Mouse (Mus musculus) heart, embryonic 11.5 days (tissue): ENCODE data around the gene Mcm3ap. TPM values are rescaled to one million over a fixed set of nuclear protein-coding genes. Genes with fewer than 3 reads are reported as not detected.

Source experiments
- ATAC-seq: fragments of 200-750 bp; cut with Nextera tagmentation; replicated peaks from 2 replicates; pipeline ENCODE4 v1.8.0; 2017; ENCODE audit warnings: moderate library complexity; ENCODE audit not compliant: insufficient number of reproducible peaks, low FRiP score, low TSS enrichment
- H3K27ac ChIP-seq: fragments of 300-500 bp; sonication (generic); 2 replicates; pipeline ENCODE4 v1.5.1; 2014; ENCODE audit warnings: mild to moderate bottlenecking, low read depth, low read length
- H3K27me3 ChIP-seq: fragments of 300-500 bp; sonication (generic); 2 replicates; pipeline ENCODE4 v1.6.1; 2014; ENCODE audit warnings: mild to moderate bottlenecking, low read length, mixed read lengths; ENCODE audit not compliant: control insufficient read depth, insufficient read depth
- H3K36me3 ChIP-seq: fragments of 300-500 bp; sonication (generic); 2 replicates; pipeline ENCODE4 v1.6.1; 2014; ENCODE audit warnings: mild to moderate bottlenecking, low read length, moderate library complexity, mixed read lengths; ENCODE audit not compliant: control insufficient read depth, insufficient read depth
- H3K4me1 ChIP-seq: fragments of 300-500 bp; sonication (generic); 2 replicates; pipeline ENCODE4 v1.6.1; 2014; ENCODE audit warnings: low read length; ENCODE audit not compliant: control insufficient read depth, insufficient read depth
- H3K4me2 ChIP-seq: fragments of 300-500 bp; sonication (generic); 2 replicates; pipeline ENCODE4 v1.6.1; 2014; ENCODE audit warnings: mild to moderate bottlenecking, moderate library complexity
- H3K4me3 ChIP-seq: fragments of 300-500 bp; sonication (generic); 2 replicates; pipeline ENCODE4 v1.5.1; 2014; ENCODE audit warnings: low read depth, low read length
- H3K9ac ChIP-seq: fragments of 300-500 bp; sonication (generic); 2 replicates; pipeline ENCODE4 v1.6.1; 2014; ENCODE audit warnings: mild to moderate bottlenecking, low read depth, low read length, moderate library complexity
- H3K9me3 ChIP-seq: fragments of 300-500 bp; sonication (generic); replicated peaks from 2 replicates; pipeline ENCODE4 v1.6.1; 2016; ENCODE audit warnings: low read length; ENCODE audit not compliant: control insufficient read depth
- WGBS: fragments of 180-500 bp; shearing (Covaris S2); extraction: QIAGEN DNeasy Blood & Tissue Kit; methylation state at CpG from one replicate; pipeline ENCODE4 v1.1.7; 2014; ENCODE audit not compliant: insufficient replicate concordance; 5-methylcytosine and 5-hydroxymethylcytosine counted together
- polyA plus RNA-seq: library from polyadenylated mRNA; unstranded; fragments of >200 nt; fragmentation: Nextera tagmentation; extraction: Ambion mirVana; gene quantifications from 2 replicates; pipeline ENCODE4 v1.2.1, GENCODE M21; 2014

Mcm3ap gene
- polyA plus RNA-seq, 1 experiment from 2014 or later: 34.2 TPM

DNA sequence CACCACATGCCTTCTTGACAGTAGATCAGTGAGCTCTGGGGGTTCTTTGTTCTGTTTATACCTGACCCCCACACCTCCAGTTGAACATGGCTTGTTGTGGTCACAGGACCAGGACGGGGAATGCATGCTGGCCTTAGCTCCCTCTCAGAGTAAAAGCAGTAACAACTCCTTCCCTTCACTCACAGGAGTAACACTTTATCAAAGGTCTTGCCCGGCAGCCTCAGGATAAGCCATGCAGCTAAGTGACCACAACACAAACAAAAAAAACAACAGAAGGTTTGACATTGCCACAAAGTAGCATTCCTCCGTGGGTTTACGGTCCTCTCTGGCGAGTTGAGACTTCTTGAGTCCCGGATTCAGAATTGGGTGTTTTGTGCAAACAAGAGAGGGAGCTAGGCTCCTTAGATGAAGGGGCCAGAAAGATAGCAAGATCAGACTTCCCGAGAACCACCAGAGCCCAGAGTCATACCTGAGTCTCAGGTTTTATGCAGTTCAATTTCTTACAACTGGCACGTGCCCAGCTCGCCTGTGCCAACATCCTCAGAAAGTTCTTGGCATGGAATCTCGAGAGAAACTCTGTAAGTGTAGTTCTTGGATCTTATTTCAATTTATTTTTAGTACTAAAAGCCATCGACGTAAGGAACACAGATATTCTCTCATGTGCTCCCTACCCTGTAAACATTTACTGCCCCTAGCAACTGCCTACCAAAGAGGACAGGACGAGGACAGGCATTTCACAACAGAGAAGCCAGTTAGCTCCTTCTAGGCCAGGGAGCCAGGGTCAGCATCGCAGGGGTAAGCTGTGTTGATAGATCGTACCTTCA is 21.1 kb upstream of the Mcm3ap start:
- WGBS: 72% methylated on average over 15 of the region's 15 CpGs
- no peaks in the 10 kb centered on the region for H3K9me3 ChIP-seq
- no peak overlapping the region for H3K27ac ChIP-seq
- H3K9ac ChIP-seq: 0 out of 2 replicates have a peak overlapping the region, but pooled peaks have one; percentile 5
- H3K27me3 ChIP-seq: no peaks in the 10 kb centered on the region
- H3K36me3 ChIP-seq: no peaks in the 10 kb centered on the region
- no peak overlapping the region for H3K4me3 ChIP-seq
- no peak overlapping the region for H3K4me2 ChIP-seq
- H3K4me1 ChIP-seq: peaks cover 4% of the 10 kb centered on the region; the same call in 1 of the 2 replicates
- ATAC-seq: no peak

DNA sequence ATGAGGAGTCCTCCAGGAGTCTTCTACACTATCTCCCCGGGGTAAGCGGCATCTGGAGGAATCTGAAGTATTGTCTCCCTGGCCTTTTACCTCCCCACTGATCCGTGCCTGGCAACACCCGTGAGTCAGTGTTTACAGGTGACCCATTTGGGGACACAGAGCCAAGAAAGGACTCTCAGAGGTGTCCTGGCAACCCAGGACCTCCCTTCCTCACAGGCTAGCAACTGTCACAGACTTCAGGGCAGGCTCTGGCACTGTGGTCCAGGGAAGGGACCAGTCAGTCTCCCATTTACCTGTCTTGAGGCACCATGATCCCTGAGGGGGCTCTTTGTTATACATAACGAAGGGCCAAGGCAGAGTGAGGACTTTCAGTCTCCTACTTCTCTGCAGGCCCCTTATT is 19.9 kb upstream of the Mcm3ap start, which contains the start of gene 2610028H24Rik:
TSS of gene 2610028H24Rik (plus strand) at position 231 of the 400 bp plus-strand sequence.
- Histone ChIP-seq H3K4me1 (no peaks in the 10 kb centered on the region), H3K4me3 (no peak within 1 kb of the TSS), H3K27me3 (no peaks in the 10 kb centered on the region), H3K9me3 (no peaks in the 10 kb centered on the region), H3K36me3 (no peaks in the 10 kb centered on the region), H3K9ac (0 out of 2 replicates have a peak within 1 kb of the TSS, but pooled peaks have one; percentile 5), H3K27ac (no peak within 1 kb of the TSS), H3K4me2 (no peak within 1 kb of the TSS)
- no peak for ATAC-seq
- 69% methylated on average over 5 of the region's 5 CpGs for WGBS

DNA sequence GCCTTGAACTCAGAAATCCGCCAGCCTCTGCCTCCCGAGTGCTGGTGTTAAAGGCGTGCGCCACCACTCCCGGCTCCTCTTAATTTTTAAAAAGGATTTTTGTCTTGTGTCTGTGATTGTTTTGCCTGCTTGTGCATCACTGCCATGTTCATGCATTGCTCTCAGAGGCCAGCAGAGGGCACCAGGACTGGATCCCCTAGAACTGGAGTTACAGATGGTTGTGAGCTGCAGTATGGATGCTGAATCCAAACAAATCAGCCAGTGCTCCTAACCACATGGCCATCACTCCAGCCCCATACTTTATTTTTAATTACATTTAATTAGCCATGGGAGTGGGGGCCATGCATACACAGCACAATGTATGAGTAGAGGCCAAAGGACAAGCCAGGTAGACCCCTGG is 13.4 kb upstream of the Mcm3ap start:
- ATAC-seq: no peak
- no peaks in the 10 kb centered on the region for H3K4me1 ChIP-seq
- WGBS: 63% methylated on average over 5 of the region's 5 CpGs
- no peak overlapping the region for H3K4me3 ChIP-seq
- no peak overlapping the region for H3K9ac ChIP-seq
- H3K9me3 ChIP-seq: no peaks in the 10 kb centered on the region
- H3K27me3 ChIP-seq: no peaks in the 10 kb centered on the region
- H3K27ac ChIP-seq: no peak overlapping the region
- H3K36me3 ChIP-seq: no peaks in the 10 kb centered on the region
- H3K4me2 ChIP-seq: no peak overlapping the region

DNA sequence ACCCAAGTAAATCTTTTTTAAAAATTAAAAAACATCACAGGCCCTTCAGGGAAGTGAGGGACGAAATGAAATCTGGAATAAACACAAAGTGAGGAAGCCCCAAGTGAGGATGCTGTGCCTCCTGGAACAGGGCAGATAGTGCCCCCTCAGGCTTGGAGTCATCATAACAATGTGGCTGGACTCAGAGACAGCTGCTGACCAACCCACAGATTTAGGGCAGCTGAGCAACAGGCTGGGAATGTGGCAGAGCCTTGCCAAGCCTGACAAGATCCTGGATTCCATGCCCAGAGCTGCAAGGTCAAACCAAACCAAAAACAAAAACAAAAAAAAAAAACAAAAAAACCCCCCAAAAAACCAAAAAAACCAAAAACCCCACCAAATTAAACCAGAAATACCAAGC is 7.5 kb upstream of the Mcm3ap start:
- no peak overlapping the region for H3K27ac ChIP-seq
- H3K4me2 ChIP-seq: no peak overlapping the region
- no peaks in the 10 kb centered on the region for H3K9me3 ChIP-seq
- no peak overlapping the region for H3K9ac ChIP-seq
- no peaks in the 10 kb centered on the region for H3K36me3 ChIP-seq
- no peaks in the 10 kb centered on the region for H3K4me1 ChIP-seq
- no peaks in the 10 kb centered on the region for H3K27me3 ChIP-seq
- ATAC-seq: no peak
- no peak overlapping the region for H3K4me3 ChIP-seq
- WGBS: 74% methylated on average over 1 of the region's 1 CpGs

DNA sequence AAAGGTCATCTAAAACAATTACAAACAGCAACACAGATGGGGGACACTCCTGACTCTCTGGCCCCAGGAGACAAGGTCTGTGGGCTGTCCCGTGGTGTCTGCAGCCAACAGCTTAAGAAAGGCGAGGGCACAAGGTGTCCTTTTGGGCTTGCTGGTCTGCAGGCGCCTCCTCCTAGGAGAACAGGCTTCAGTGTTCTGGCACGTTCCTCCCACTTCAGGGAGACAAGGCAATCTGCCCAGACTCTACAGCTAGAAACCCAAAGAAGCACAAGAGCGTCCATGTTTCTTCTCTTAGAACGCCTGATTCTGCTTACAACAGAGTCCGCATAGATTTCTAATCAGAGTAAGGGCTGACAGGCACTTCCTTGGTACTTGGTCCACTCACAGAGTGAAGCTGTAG is 6.4 kb upstream of the Mcm3ap start:
- Histone ChIP-seq H3K36me3 (no peaks in the 10 kb centered on the region), H3K27ac (no peak overlapping the region), H3K4me2 (no peak overlapping the region), H3K27me3 (no peaks in the 10 kb centered on the region), H3K9me3 (no peaks in the 10 kb centered on the region), H3K9ac (no peak overlapping the region), H3K4me1 (no peaks in the 10 kb centered on the region), H3K4me3 (no peak overlapping the region)
- no peak for ATAC-seq
- 84% methylated on average over 7 of the region's 7 CpGs for WGBS

DNA sequence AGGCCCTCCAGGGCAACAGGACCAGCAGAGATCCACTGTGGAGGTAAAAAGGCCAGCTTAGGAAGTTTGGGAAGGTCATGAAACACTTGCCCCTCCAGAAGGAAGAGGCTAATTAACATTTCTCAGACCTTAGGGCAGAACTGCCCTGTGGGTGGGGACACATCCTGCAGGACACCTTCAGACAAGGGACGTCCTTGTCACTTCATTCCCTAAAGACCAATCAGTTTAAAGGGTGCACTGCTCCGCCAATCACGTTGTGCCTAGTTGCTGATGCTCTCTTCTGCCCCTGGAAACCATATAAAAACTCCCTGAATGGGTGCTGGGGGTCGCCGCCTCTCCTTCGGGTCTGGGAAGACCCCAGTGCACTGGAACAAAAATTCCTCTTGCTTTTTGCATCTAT is 6.0 kb upstream of the Mcm3ap start:
- Histone ChIP-seq H3K4me2 (no peak overlapping the region), H3K27me3 (no peaks in the 10 kb centered on the region), H3K9ac (no peak overlapping the region), H3K4me3 (no peak overlapping the region), H3K36me3 (no peaks in the 10 kb centered on the region), H3K9me3 (no peaks in the 10 kb centered on the region), H3K4me1 (peaks cover 2% of the 10 kb centered on the region; the same call in 1 of the 2 replicates), H3K27ac (no peak overlapping the region)
- no peak for ATAC-seq
- 80% methylated on average over 6 of the region's 6 CpGs for WGBS

DNA sequence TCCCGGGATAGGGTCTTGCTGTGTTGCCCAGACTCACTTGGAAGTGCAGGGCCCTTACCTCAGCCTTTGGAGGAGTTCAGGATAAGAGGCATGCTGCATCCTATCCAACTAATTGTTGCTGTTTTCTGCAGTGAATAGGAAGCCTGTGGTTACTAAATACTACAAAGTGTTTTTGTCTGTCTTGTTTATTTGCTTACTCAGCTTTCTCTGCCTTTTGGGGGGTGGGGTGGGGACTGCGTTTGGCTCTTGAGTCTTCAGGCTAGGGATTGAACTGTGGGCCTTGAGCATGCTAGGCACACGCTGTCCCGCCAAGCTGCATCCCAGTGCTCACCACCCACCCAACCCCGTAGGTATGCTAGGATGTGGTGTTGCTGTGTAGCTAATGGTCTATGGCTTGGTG is 5.0 kb downstream of the Mcm3ap start:
- H3K4me2 ChIP-seq: no peak overlapping the region
- peaks cover 33% of the 10 kb centered on the region for H3K36me3 ChIP-seq
- no peaks in the 10 kb centered on the region for H3K9me3 ChIP-seq
- no peak overlapping the region for H3K4me3 ChIP-seq
- H3K9ac ChIP-seq: no peak overlapping the region
- no peak for ATAC-seq
- H3K27me3 ChIP-seq: no peaks in the 10 kb centered on the region
- WGBS: 86% methylated on average over 5 of the region's 5 CpGs
- H3K4me1 ChIP-seq: no peaks in the 10 kb centered on the region; the same call in 1 of the 2 replicates
- H3K27ac ChIP-seq: no peak overlapping the region

DNA sequence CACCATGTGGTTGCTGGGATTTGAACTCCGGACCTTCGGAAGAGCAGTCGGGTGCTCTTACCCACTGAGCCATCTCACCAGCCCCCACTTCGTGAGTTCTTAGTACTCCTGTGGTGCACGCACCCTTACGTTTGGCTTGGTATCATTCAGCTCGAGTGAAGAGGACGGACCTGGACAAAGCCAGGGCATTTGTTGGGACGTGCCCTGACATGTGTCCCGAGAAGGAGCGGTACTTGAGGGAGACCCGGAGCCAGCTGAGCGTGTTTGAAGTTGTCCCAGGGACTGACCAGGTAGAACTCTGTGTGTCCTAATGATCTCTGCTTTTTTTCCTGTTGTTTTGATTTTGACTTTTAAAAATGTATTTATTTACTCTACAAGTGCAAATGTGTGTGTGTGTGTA is 12.1 kb downstream of the Mcm3ap start:
- no peaks in the 10 kb centered on the region for H3K4me1 ChIP-seq
- H3K9me3 ChIP-seq: no peaks in the 10 kb centered on the region
- H3K4me2 ChIP-seq: no peak overlapping the region
- H3K9ac ChIP-seq: no peak overlapping the region
- H3K27me3 ChIP-seq: no peaks in the 10 kb centered on the region
- H3K27ac ChIP-seq: no peak overlapping the region
- no peak overlapping the region for H3K4me3 ChIP-seq
- ATAC-seq: no peak
- 90% methylated on average over 13 of the region's 13 CpGs for WGBS
- peaks cover 40% of the 10 kb centered on the region for H3K36me3 ChIP-seq

DNA sequence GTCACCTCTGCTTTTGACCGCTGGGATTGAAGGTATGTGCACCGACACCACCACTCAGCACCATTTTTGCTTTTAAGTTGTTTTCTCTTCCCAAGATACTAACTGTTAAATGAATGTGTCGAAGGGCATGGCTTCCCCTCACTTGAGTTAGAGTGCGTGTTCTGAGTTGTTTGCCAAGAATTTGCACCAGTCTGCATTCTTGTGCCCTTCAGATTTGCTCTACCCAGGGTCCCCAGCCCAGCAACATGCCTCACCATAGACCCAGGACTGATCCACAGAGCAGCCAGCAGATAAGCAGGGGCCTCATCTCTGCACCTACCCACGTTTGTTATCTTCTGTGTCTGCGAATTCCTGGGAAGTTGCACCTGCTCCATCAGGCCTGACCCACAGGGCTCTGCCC is 12.8 kb downstream of the Mcm3ap start:
- ATAC-seq: no peak
- 71% methylated on average over 6 of the region's 6 CpGs for WGBS
- Histone ChIP-seq H3K27me3 (no peaks in the 10 kb centered on the region), H3K27ac (no peak overlapping the region), H3K9me3 (no peaks in the 10 kb centered on the region), H3K4me3 (no peak overlapping the region), H3K4me2 (no peak overlapping the region), H3K36me3 (peaks cover 40% of the 10 kb centered on the region), H3K9ac (no peak overlapping the region), H3K4me1 (no peaks in the 10 kb centered on the region)
